Mouse (Mus musculus): ENCODE measurements at regions not wholly inside any gene's neighbourhood (a gene's known extent, or its start where the extent isn't known, plus 50 kb on each side); places are given as distances from the start of the nearest gene placed in this dataset.

DNA sequence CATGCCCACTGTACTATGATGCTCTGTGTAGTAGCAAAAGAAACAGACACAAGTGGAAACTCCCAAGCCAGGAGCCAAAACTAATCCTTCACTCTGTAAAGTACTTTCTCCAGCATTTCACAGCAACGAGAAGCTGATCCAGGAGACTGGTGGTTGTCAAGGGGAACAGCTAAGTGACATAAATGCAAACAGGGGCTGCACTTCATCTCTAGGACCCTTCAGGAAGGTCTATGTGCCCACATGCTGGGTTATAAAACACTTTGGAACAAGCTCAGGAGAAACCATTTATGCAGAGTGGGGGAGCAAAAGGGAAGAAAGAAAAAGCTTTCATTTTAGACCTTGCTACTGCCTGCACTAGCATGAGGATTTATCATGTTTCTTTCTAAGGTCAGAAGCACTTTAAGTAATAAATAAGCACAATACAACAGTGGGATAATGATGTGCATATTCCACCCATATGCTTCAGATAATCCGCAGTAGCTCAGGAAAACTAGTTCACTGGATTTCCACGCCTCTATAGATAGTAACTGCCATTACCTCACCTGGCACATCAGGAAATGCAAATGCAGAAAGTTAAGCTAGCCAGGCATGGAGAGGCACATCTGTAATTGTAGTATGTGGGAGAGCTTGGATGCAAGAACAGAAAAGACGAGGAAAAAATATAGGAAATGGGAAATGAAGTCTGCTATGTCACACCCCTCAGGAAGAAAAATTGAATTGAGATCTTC is 73.6 kb upstream of the Arhgap18 start:
- TF ChIP-seq CTCF (IDR thresholded peaks at IDR 0.05; ENCODE audit: extremely low read depth, insufficient read depth, insufficient read length, insufficient replicate concordance) (no peak), POLR2A (IDR thresholded peaks at IDR 0.05; ENCODE audit: low read depth, low read length) (no peak)

Data from spleen, adult 2 months (tissue).